Mouse (Mus musculus) kidney, adult 10 weeks (tissue): Measurements from ENCODE around the gene Hsd3b6. TPM values are rescaled to one million over a fixed set of nuclear protein-coding genes. Genes with fewer than 3 reads are reported as not detected.

ENCODE experiments used
- polyA plus RNA-seq: library from polyadenylated mRNA; stranded (reverse); fragments of 350-450 nt; fragmentation: Illumina TruSeq; extraction: RNeasy Lipid Tissue Mini Kit (QIAGEN cat#74804); gene quantifications from one replicate; pipeline ENCODE4 v1.2.3, GENCODE M21; 2014; ENCODE audit warnings: low read depth, low replicate concordance

Gene Hsd3b6
- polyA plus RNA-seq = not detected

DNA sequence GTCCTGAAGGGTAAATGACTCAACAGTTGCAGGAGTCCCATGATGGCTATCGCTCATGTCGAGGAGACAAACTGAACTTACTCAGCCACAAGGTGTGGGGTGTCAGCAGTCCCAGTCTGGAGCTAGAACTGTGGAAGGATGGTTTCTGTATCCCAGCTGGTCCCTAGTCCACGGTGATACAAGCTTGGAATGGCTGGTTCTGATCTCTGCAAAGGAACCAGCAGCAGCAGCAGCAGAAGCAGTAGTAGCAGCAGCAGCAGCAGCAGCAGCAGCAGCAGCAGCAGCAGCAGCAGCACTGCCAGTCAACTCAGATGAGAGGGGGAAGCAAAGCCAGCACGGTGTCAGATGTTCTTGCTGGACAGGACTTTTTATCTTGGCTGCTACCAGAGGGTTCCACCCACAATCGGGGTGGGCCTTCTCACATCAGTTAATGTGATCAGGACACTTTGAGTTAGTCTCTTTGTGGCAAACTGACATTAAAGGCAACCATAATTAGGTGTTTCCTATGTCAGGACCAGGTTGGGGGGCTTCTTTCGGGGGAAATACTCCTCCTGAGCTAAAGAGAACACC, at the start of gene Hsd3b6:
TSS of gene Hsd3b6 (minus strand) at position 343 of the 570 bp plus-strand sequence.

DNA sequence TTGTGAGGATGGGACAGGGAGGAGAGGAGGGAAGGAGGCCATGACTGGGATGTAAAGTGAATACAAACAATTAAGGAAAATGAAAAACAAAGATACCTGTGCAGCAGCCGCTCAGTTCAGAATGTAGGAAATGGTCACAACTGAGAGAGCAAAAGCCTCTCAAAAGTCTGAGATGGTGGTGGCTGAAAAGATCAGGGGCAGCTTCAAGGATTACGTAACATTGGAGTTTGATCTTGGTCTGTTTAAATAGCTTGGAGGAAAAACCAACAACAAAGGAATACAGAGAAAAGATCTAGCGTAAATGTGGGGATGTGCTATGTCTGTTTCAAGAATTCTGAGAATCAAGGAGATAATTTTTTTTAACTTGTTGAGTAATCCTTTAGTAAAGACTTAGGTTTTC, 45.3 kb upstream of the Hsd3b6 start, which contains the start of gene Hsd3b1:
TSS of gene Hsd3b1 (minus strand) at position 219 of the 400 bp plus-strand sequence.

Other genes starting within 250 kb of the Hsd3b6 start
- 540 TPM for gene Gm10681, start 225.6 kb downstream of the Hsd3b6 start, polyA plus RNA-seq
- gene Hsd3b5, start 184.2 kb downstream of the Hsd3b6 start, polyA plus RNA-seq = not detected
- gene Hsd3b2, start 89.9 kb downstream of the Hsd3b6 start, polyA plus RNA-seq = 105 TPM
- 25.9 TPM for gene Hsd3b3, start 51.3 kb downstream of the Hsd3b6 start, polyA plus RNA-seq
- gene Hsd3b1, start 45.4 kb upstream of the Hsd3b6 start, polyA plus RNA-seq = 1.7 TPM
- 1,726 TPM for gene Hao2, start 78.8 kb upstream of the Hsd3b6 start, polyA plus RNA-seq